Mouse (Mus musculus) limb, embryonic 14.5 days (tissue): ENCODE measurements around the gene Cnot8. TPM values are rescaled to one million over a fixed set of nuclear protein-coding genes. Genes with fewer than 3 reads are reported as not detected.

Source experiments
- ATAC-seq: fragments of 200-750 bp; cut with Nextera tagmentation; 2 replicates; pipeline ENCODE4 v1.8.0; 2017; ENCODE audit warnings: low read depth, moderate number of reproducible peaks, moderate TSS enrichment; ENCODE audit not compliant: low FRiP score
- DNase-seq: peaks from one replicate; pipeline ENCODE4 v3.0.0-alpha.2; 2015; ENCODE audit warnings: low spot score
- H3K27ac ChIP-seq: fragments of 300-500 bp; sonication (generic); replicated peaks from 2 replicates; pipeline ENCODE4 v1.5.1; 2014; ENCODE audit warnings: low read depth, mild to moderate bottlenecking, low read length, moderate library complexity, mixed read lengths
- H3K27me3 ChIP-seq: fragments of 300-500 bp; sonication (generic); 2 replicates; pipeline ENCODE4 v1.6.1; 2014; ENCODE audit warnings: low read length, mixed read lengths; ENCODE audit not compliant: control insufficient read depth, insufficient read depth
- H3K36me3 ChIP-seq: fragments of 300-500 bp; sonication (generic); 2 replicates; pipeline ENCODE4 v1.6.1; 2014; ENCODE audit warnings: mild to moderate bottlenecking, low read length, moderate library complexity, mixed read lengths; ENCODE audit not compliant: control insufficient read depth, insufficient read depth
- H3K4me1 ChIP-seq: fragments of 300-500 bp; sonication (generic); 2 replicates; pipeline ENCODE4 v1.6.1; 2014; ENCODE audit warnings: antibody characterized with exemption, low read length, mixed read lengths; ENCODE audit not compliant: control insufficient read depth, insufficient read depth
- H3K4me2 ChIP-seq: fragments of 300-500 bp; sonication (generic); replicated peaks from 2 replicates; pipeline ENCODE4 v1.6.1; 2014; ENCODE audit warnings: low read depth, mild to moderate bottlenecking, low read length, moderate library complexity; ENCODE audit not compliant: severe bottlenecking
- H3K4me3 ChIP-seq: fragments of 300-500 bp; sonication (generic); replicated peaks from 2 replicates; pipeline ENCODE4 v1.5.1; 2014; ENCODE audit warnings: low read length
- H3K9ac ChIP-seq: fragments of 300-500 bp; sonication (generic); 2 replicates; pipeline ENCODE4 v1.6.1; 2014; ENCODE audit warnings: mild to moderate bottlenecking, low read depth, low read length, moderate library complexity; ENCODE audit not compliant: severe bottlenecking
- H3K9me3 ChIP-seq: fragments of 300-500 bp; sonication (generic); 2 replicates; pipeline ENCODE4 v1.6.1; 2016; ENCODE audit warnings: low read length; ENCODE audit not compliant: control insufficient read depth
- POLR2A ChIP-seq: fragments of 200-500 bp; IDR thresholded peaks from 2 replicates; pipeline ENCODE4 v1.8.0; 2012; ENCODE audit warnings: inconsistent platforms, mild to moderate bottlenecking, moderate library complexity, borderline replicate concordance; ENCODE audit not compliant: insufficient read depth, insufficient read length; ENCODE audit errors: extremely low read depth
- WGBS: fragments of 180-500 bp; shearing (Covaris S2); extraction: QIAGEN DNeasy Blood & Tissue Kit; methylation state at CpG from one replicate; pipeline ENCODE4 v1.1.7; 2014; 5-methylcytosine and 5-hydroxymethylcytosine counted together
- polyA plus RNA-seq, 2 experiments: library from polyadenylated mRNA; depleted of rRNA in 1 of 2; stranded (reverse) in 1 of 2; unstranded in 1 of 2; fragments of >200 nt; fragmentation: Nextera tagmentation in 1 of 2; extraction: Ambion mirVana in 1 of 2; gene quantifications; 2 replicates each; pipeline versions ENCODE4 v1.2.1 to v1.2.3; 2012 to 2014

Cnot8 gene
- polyA plus RNA-seq, 2 experiments, result 90.1 to 97.2 TPM

DNA sequence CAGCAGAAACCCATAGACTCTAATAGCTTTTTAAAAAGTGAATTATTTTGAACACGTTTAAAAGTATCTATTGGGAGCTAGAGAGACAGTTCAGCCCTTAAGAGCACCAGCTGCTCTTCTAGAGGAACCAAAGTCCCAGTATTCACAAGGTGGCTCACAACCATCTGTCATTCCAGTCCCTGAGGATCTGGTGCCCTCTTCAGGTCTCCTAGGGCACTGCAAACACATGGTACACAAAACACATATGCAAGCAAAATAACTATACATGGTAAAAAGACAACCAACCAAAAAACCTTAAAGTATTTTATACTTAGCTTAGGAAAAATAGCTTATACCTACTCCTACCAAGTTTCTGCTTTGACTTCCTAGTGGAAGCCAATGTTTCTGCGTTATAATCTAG is 61.1 kb downstream of the Cnot8 start:
- Histone ChIP-seq H3K4me1 (peaks cover 2% of the 10 kb centered on the region; the same call in 1 of the 2 replicates), H3K27me3 (no peaks in the 10 kb centered on the region), H3K27ac (no peak overlapping the region), H3K4me3 (no peak overlapping the region), H3K9me3 (no peaks in the 10 kb centered on the region), H3K9ac (no peak overlapping the region), H3K36me3 (peaks cover 61% of the 10 kb centered on the region), H3K4me2 (no peak overlapping the region)
- WGBS, result 93% methylated on average over 2 of the region's 2 CpGs
- TF ChIP-seq POLR2A, result no peak
- DNase-seq (no peak), ATAC-seq (no peak)

DNA sequence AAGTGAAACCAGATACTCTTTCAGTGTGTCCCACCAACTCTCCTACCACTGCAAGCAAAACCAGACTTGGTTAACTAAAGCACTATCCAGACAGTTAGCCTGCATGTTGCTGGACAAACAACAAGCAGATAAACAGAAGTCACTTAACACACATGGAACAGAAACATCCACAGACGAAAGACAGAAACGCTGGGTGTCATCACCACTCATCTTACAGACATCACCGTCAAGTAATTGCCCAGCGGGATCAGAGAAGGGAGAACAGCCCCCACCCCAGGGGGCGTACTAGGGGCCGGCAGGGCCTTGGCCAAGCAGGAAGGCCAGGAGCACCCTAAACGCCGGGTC is 63.8 kb downstream of the Cnot8 start:
- Histone ChIP-seq H3K36me3 (peaks cover 38% of the 10 kb centered on the region), H3K4me2 (peak overlapping the region; percentile 80), H3K9me3 (no peaks in the 10 kb centered on the region), H3K27ac (0 out of 2 replicates have a peak overlapping the region, but pooled peaks have one; percentile 33), H3K4me1 (peaks cover 8% of the 10 kb centered on the region; the same call in 1 of the 2 replicates), H3K27me3 (no peaks in the 10 kb centered on the region), H3K9ac (peak overlapping the region; percentile 82), H3K4me3 (peak overlapping the region; percentile 91)
- no peak for DNase-seq
- no peak for TF ChIP-seq POLR2A
- WGBS, result under 1% methylated on average over 8 of the region's 8 CpGs
- ATAC-seq, result no peak

Other genes with a start within 250 kb of the Cnot8 start
- gene Larp1, start 95.1 kb upstream of the Cnot8 start, polyA plus RNA-seq (2012; rRNA removed), result 46.4 and 46.9 TPM in 2 replicates
- gene Larp1, start 95.1 kb upstream of the Cnot8 start, polyA plus RNA-seq (2014; fragmentation: Nextera tagmentation; extraction: Ambion mirVana), result 24.7 and 26.9 TPM in 2 replicates
- not detected in 2 replicates for gene Gm12248, start 11.0 kb upstream of the Cnot8 start, polyA plus RNA-seq (2012; rRNA removed)
- not detected in 2 replicates for gene Gm12248, start 11.0 kb upstream of the Cnot8 start, polyA plus RNA-seq (2014; fragmentation: Nextera tagmentation; extraction: Ambion mirVana)
- gene Gemin5, start 64.4 kb downstream of the Cnot8 start, polyA plus RNA-seq (2012; rRNA removed), result 14.8 and 15.4 TPM in 2 replicates
- 16.8 and 22.4 TPM in 2 replicates for gene Gemin5, start 64.4 kb downstream of the Cnot8 start, polyA plus RNA-seq (2014; fragmentation: Nextera tagmentation; extraction: Ambion mirVana)
- 68.2 and 84.4 TPM in 2 replicates for gene Mrpl22, start 67.5 kb downstream of the Cnot8 start, polyA plus RNA-seq (2012; rRNA removed)
- 120 and 123 TPM in 2 replicates for gene Mrpl22, start 67.5 kb downstream of the Cnot8 start, polyA plus RNA-seq (2014; fragmentation: Nextera tagmentation; extraction: Ambion mirVana)
- 3.6 and 4.1 TPM in 2 replicates for gene Igtp, start 95.4 kb downstream of the Cnot8 start, polyA plus RNA-seq (2012; rRNA removed)
- gene Igtp, start 95.4 kb downstream of the Cnot8 start, polyA plus RNA-seq (2014; fragmentation: Nextera tagmentation; extraction: Ambion mirVana), result 5.1 and 5.2 TPM in 2 replicates
- gene Irgm2, start 95.5 kb downstream of the Cnot8 start, polyA plus RNA-seq (2012; rRNA removed), result 2.2 and 2.3 TPM in 2 replicates
- 2.3 and 2.9 TPM in 2 replicates for gene Irgm2, start 95.5 kb downstream of the Cnot8 start, polyA plus RNA-seq (2014; fragmentation: Nextera tagmentation; extraction: Ambion mirVana)
- 0.06 and 0.09 TPM in 2 replicates for gene 4930438A08Rik, start 170.6 kb downstream of the Cnot8 start, polyA plus RNA-seq (2012; rRNA removed)
- gene 4930438A08Rik, start 170.6 kb downstream of the Cnot8 start, polyA plus RNA-seq (2014; fragmentation: Nextera tagmentation; extraction: Ambion mirVana), result 0.47 TPM in 1 of 2 replicates, not detected in the other
- 66.0 and 74.7 TPM in 2 replicates for gene Zfp692, start 202.9 kb downstream of the Cnot8 start, polyA plus RNA-seq (2012; rRNA removed)
- gene Zfp692, start 202.9 kb downstream of the Cnot8 start, polyA plus RNA-seq (2014; fragmentation: Nextera tagmentation; extraction: Ambion mirVana), result 18.3 and 18.8 TPM in 2 replicates
- 35.2 and 44.3 TPM in 2 replicates for gene Zfp672, start 226.2 kb downstream of the Cnot8 start, polyA plus RNA-seq (2012; rRNA removed)
- 40.7 and 42.4 TPM in 2 replicates for gene Zfp672, start 226.2 kb downstream of the Cnot8 start, polyA plus RNA-seq (2014; fragmentation: Nextera tagmentation; extraction: Ambion mirVana)
- gene Sh3bp5l, start 226.6 kb downstream of the Cnot8 start, polyA plus RNA-seq (2012; rRNA removed), result 25.6 and 30.7 TPM in 2 replicates
- gene Sh3bp5l, start 226.6 kb downstream of the Cnot8 start, polyA plus RNA-seq (2014; fragmentation: Nextera tagmentation; extraction: Ambion mirVana), result 24.4 and 28.5 TPM in 2 replicates